Mouse (Mus musculus): ENCODE measurements around the gene Gls. TPM values are rescaled to one million over a fixed set of nuclear protein-coding genes. Genes with fewer than 3 reads are reported as not detected.
A peak's percentile ranks its signal among the peaks of the same experiment; 100 is the strongest.

The Gls gene
- total RNA-seq, 1 experiment: 91.2 TPM

- no peak overlapping the region for H3K4me3 ChIP-seq (ENCODE audit: insufficient read depth in 1 of 2, low read depth in 1 of 2, low read length in 2 of 2, poor library complexity in 1 of 2, severe bottlenecking in 1 of 2)
- H3K36me3 ChIP-seq (ENCODE audit: control insufficient read depth, insufficient read depth, low read length, poor library complexity, severe bottlenecking): no peaks in the 10 kb centered on the region
- H3K9me3 ChIP-seq (ENCODE audit: control insufficient read depth, insufficient read depth, low read depth, low read length): no peaks in the 10 kb centered on the region
- no peak for TF ChIP-seq CHD2 (IDR thresholded peaks at IDR 0.05; ENCODE audit: low read depth, low read length)
- no peak for TF ChIP-seq HCFC1 (IDR thresholded peaks at IDR 0.05; ENCODE audit: borderline replicate concordance, insufficient read depth, low read length)
- TF ChIP-seq ZNF384 (IDR thresholded peaks at IDR 0.05; ENCODE audit: low read depth, low read length): no peak
- no peak for TF ChIP-seq ZC3H11A (IDR thresholded peaks at IDR 0.05; ENCODE audit: borderline replicate concordance, low read depth, low read length)
- TF ChIP-seq MAFK (IDR thresholded peaks at IDR 0.05; ENCODE audit: insufficient read depth, low read depth, low read length): no peak
- H3K27ac ChIP-seq (ENCODE audit: insufficient read depth, low read depth, low read length, poor library complexity, severe bottlenecking): no peak overlapping the region
- in situ Hi-C loops (cut with MboI; ENCODE audit: low sequenced_read_pairs in 2 of 2, unreplicated experiment in 2 of 2): no loop called here
- H3K4me1 ChIP-seq (ENCODE audit: control insufficient read depth in 2 of 2, insufficient read depth in 2 of 2, low read length in 2 of 2, poor library complexity in 1 of 2): no peaks in the 10 kb centered on the region
- DNase-seq (ENCODE audit: low read depth, low spot score): no peak
- H3K9ac ChIP-seq (ENCODE audit: insufficient read depth, low read depth, low read length, poor library complexity, severe bottlenecking): no peak overlapping the region
Measured at GRCm38 (mm10) chr1:52171271-52171670, 61.8 kb downstream of the Gls start.

- Histone ChIP-seq H3K4me1 (ENCODE audit: control insufficient read depth in 2 of 2, insufficient read depth in 2 of 2, low read length in 2 of 2, poor library complexity in 1 of 2) (no peaks in the 10 kb centered on the region), H3K27ac (ENCODE audit: insufficient read depth, low read depth, low read length, poor library complexity, severe bottlenecking) (no peak overlapping the region), H3K9me3 (ENCODE audit: control insufficient read depth, insufficient read depth, low read depth, low read length) (no peaks in the 10 kb centered on the region), H3K36me3 (ENCODE audit: control insufficient read depth, insufficient read depth, low read length, poor library complexity, severe bottlenecking) (0 out of 2 replicates have a peak, but pooled peaks cover 1% of the 10 kb centered on the region), H3K4me3 (ENCODE audit: insufficient read depth in 1 of 2, low read depth in 1 of 2, low read length in 2 of 2, poor library complexity in 1 of 2, severe bottlenecking in 1 of 2) (no peak overlapping the region), H3K9ac (ENCODE audit: insufficient read depth, low read depth, low read length, poor library complexity, severe bottlenecking) (no peak overlapping the region)
- no peak for TF ChIP-seq ZC3H11A (IDR thresholded peaks at IDR 0.05; ENCODE audit: borderline replicate concordance, low read depth, low read length)
- no peak for TF ChIP-seq MAFK (IDR thresholded peaks at IDR 0.05; ENCODE audit: insufficient read depth, low read depth, low read length)
- no peak for TF ChIP-seq HCFC1 (IDR thresholded peaks at IDR 0.05; ENCODE audit: borderline replicate concordance, insufficient read depth, low read length)
- no peak for TF ChIP-seq CHD2 (IDR thresholded peaks at IDR 0.05; ENCODE audit: low read depth, low read length)
- TF ChIP-seq ZNF384 (IDR thresholded peaks at IDR 0.05; ENCODE audit: low read depth, low read length): no peak
- in situ Hi-C loops (cut with MboI; ENCODE audit: low sequenced_read_pairs in 2 of 2, unreplicated experiment in 2 of 2): no loop called here
- DNase-seq (ENCODE audit: low read depth, low spot score): no peak
Measured at GRCm38 (mm10) chr1:52170747-52171146, 62.3 kb downstream of the Gls start.

GRCm38 (mm10) chr1:52170057-52170456 is 63.0 kb downstream of the Gls start:
- Histone ChIP-seq H3K36me3 (ENCODE audit: control insufficient read depth, insufficient read depth, low read length, poor library complexity, severe bottlenecking) (0 out of 2 replicates have a peak, but pooled peaks cover 1% of the 10 kb centered on the region), H3K9ac (ENCODE audit: insufficient read depth, low read depth, low read length, poor library complexity, severe bottlenecking) (no peak overlapping the region), H3K9me3 (ENCODE audit: control insufficient read depth, insufficient read depth, low read depth, low read length) (no peaks in the 10 kb centered on the region), H3K27ac (ENCODE audit: insufficient read depth, low read depth, low read length, poor library complexity, severe bottlenecking) (no peak overlapping the region), H3K4me1 (ENCODE audit: control insufficient read depth in 2 of 2, insufficient read depth in 2 of 2, low read length in 2 of 2, poor library complexity in 1 of 2) (no peaks in the 10 kb centered on the region), H3K4me3 (ENCODE audit: insufficient read depth in 1 of 2, low read depth in 1 of 2, low read length in 2 of 2, poor library complexity in 1 of 2, severe bottlenecking in 1 of 2) (no peak overlapping the region)
- in situ Hi-C loops (cut with MboI; ENCODE audit: low sequenced_read_pairs in 2 of 2, unreplicated experiment in 2 of 2): no loop called here
- TF ChIP-seq HCFC1 (IDR thresholded peaks at IDR 0.05; ENCODE audit: borderline replicate concordance, insufficient read depth, low read length): no peak
- no peak for TF ChIP-seq MAFK (IDR thresholded peaks at IDR 0.05; ENCODE audit: insufficient read depth, low read depth, low read length)
- TF ChIP-seq CHD2 (IDR thresholded peaks at IDR 0.05; ENCODE audit: low read depth, low read length): no peak
- no peak for TF ChIP-seq ZNF384 (IDR thresholded peaks at IDR 0.05; ENCODE audit: low read depth, low read length)
- TF ChIP-seq ZC3H11A (IDR thresholded peaks at IDR 0.05; ENCODE audit: borderline replicate concordance, low read depth, low read length): peak; percentile 43; the same call in 1 of the 2 replicates
- peak; percentile 47 for DNase-seq (ENCODE audit: low read depth, low spot score)

- Histone ChIP-seq H3K9ac (ENCODE audit: insufficient read depth, low read depth, low read length, poor library complexity, severe bottlenecking) (peak overlapping the region; percentile 33; the same call in 1 of the 2 replicates), H3K27ac (ENCODE audit: insufficient read depth, low read depth, low read length, poor library complexity, severe bottlenecking) (no peak overlapping the region), H3K4me1 (ENCODE audit: control insufficient read depth in 2 of 2, insufficient read depth in 2 of 2, low read length in 2 of 2, poor library complexity in 1 of 2) (no peaks in the 10 kb centered on the region), H3K36me3 (ENCODE audit: control insufficient read depth, insufficient read depth, low read length, poor library complexity, severe bottlenecking) (0 out of 2 replicates have a peak, but pooled peaks cover 1% of the 10 kb centered on the region), H3K9me3 (ENCODE audit: control insufficient read depth, insufficient read depth, low read depth, low read length) (no peaks in the 10 kb centered on the region), H3K4me3 (ENCODE audit: insufficient read depth in 1 of 2, low read depth in 1 of 2, low read length in 2 of 2, poor library complexity in 1 of 2, severe bottlenecking in 1 of 2) (peak overlapping the region; percentile 19 to 23; a peak in 2 of 4 replicates)
- DNase-seq (ENCODE audit: low read depth, low spot score): no peak
- in situ Hi-C loops (cut with MboI; ENCODE audit: low sequenced_read_pairs in 2 of 2, unreplicated experiment in 2 of 2): no loop called here
- TF ChIP-seq ZC3H11A (IDR thresholded peaks at IDR 0.05; ENCODE audit: borderline replicate concordance, low read depth, low read length) (no peak), ZNF384 (IDR thresholded peaks at IDR 0.05; ENCODE audit: low read depth, low read length) (no peak), HCFC1 (IDR thresholded peaks at IDR 0.05; ENCODE audit: borderline replicate concordance, insufficient read depth, low read length) (no peak), CHD2 (IDR thresholded peaks at IDR 0.05; ENCODE audit: low read depth, low read length) (no peak), MAFK (IDR thresholded peaks at IDR 0.05; ENCODE audit: insufficient read depth, low read depth, low read length) (no peak)
Measured at GRCm38 (mm10) chr1:52166652-52167220, 66.3 kb downstream of the Gls start.
